Mouse (Mus musculus) adrenal gland, adult 2 months (tissue): ENCODE data around the gene Rtn2. TPM values are rescaled to one million over a fixed set of nuclear protein-coding genes. Genes with fewer than 3 reads are reported as not detected.

Experiments
- DNase-seq: peaks from one replicate; pipeline ENCODE4 v3.0.0; 2021
- long read RNA-seq: library from polyadenylated mRNA; stranded (forward); transcript quantifications from one replicate; pipeline ENCODE4 v2.0.0, GENCODE M21; 2021
- polyA plus RNA-seq: library from polyadenylated mRNA; depleted of rRNA; stranded (reverse); fragments of >200 nt; gene quantifications from 2 replicates; pipeline ENCODE4 v1.2.3, GENCODE M21; 2012; rRNA removed
- total RNA-seq, 2 experiments: library from RNA; stranded (reverse); gene quantifications; 2 replicates each; pipeline ENCODE4 v1.2.3; 2021

Rtn2 gene
- total RNA-seq (1 to 10 TPM; 4.2 to 7.4 TPM), polyA plus RNA-seq (14.6 and 19.4 TPM in 2 replicates)
- long read RNA-seq, transcript Rtn2-201 (10 exons, 1,990 nt): major isoform, 6 of 10 reads
- long read RNA-seq, partial matches to known transcripts: 1 of 10 reads
- long read RNA-seq, other reads (novel, unspliced or antisense): 0 of 10 reads

DNA sequence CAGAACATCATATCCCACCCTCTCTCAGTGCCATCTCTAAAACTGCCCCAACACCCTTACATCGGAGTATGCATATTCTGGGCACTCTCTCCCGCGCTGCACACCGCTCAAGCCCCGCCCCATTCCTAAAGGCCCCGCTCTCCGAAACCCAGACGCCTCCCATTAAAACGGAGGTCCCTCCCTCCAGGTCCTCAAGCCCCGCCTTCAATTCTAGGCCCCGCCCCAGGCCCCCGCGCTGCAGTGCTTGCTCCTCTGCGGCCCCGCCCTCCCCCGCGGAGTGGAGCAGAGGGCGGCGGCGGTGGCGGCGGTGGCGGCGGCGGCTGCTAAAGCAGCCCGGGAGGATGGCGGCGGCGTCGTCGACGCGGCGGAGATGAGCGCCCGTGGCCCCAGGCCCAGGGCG lies at the start of gene Rtn2:
Gene Rtn2 (plus strand): TSS at position 240 of the 400 bp plus-strand sequence.
- DNase-seq: peak; percentile 86

DNA sequence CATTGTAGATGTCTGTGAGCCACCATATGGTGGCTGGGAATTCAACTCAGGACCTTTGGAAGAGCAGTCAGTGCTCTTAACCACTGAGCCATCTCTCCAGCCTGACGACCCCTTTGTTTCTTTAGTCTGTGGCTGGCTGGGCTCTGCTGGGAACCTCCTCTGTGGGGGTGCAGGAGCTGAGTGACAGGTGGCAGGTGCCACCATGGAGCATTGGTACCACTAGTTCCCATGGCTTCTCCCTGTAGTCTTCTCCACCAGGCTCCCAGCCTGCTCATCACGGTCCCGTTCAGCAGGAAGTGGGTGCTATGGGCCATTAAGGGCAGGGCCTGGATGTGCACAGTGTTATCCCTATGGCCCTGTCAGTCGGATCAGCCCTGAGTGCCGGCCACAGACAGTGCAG lies 47.8 kb upstream of the Rtn2 start:
- DNase-seq: no peak

DNA sequence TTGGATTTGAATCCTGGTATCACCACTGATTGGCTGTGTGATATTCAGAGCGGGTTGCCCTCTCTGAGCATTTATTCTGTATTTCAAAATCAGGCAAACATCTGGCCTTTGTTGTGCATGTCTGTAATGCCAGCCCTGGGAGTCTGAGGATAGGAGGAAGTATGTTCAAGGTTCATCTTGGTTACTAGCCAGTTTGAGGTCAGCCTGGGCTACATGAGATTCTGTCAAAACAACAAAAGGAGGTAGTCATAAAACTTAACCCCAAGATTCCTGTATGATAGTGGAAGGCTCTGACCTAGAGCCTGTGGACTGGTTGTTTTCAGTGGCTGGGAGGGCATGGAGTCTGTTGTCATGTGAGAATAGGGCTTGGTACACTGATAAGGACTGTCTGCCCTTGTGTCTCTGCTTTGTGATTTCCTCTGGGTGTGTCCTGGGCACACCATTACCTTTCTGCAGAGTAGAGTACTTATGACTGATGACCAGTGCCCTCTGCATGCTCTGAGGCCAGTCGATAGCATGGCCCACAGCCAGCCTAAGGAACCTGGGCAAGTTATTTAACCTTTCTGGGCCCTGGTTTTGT lies 47.2 kb upstream of the Rtn2 start:
- no peak for DNase-seq

DNA sequence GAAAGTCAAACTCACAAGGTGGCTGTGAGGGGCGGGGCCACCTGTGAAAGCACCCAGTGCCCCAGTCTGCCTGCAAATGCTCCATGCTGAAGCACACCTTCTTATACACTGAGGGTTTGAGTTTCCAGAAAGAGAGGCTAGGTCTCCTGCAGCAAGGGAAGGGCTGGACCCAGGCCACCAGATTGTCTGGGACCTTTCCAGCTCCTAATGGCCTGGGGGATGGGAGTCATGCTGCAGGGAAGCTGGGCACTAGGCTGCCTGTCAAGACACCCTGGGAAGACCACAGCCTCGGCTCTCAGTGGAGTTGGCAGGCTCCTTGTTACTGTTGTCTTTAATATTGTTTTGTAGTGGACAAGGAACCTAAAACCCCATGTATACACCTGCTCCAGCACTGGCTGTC lies 46.0 kb upstream of the Rtn2 start:
- DNase-seq: no peak

DNA sequence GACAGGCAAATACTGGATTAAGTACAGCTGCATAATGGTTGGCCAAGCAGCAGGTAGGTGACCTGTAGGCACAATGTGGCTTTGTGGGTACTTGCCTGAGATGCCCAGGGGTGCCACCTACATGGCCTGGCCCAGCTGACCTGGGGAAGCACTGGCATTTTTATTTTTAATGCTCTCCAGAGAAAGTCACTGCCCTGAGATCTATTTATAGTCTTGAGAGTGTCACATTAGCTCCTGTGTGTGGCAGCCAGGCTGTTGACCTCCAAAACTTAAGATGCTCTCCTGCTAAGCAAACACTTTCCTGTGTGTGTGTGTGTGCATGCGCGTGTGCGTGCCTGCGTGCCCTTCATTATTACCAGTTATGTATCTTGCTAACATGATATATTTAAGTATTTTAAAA lies 44.1 kb upstream of the Rtn2 start:
- no peak for DNase-seq

DNA sequence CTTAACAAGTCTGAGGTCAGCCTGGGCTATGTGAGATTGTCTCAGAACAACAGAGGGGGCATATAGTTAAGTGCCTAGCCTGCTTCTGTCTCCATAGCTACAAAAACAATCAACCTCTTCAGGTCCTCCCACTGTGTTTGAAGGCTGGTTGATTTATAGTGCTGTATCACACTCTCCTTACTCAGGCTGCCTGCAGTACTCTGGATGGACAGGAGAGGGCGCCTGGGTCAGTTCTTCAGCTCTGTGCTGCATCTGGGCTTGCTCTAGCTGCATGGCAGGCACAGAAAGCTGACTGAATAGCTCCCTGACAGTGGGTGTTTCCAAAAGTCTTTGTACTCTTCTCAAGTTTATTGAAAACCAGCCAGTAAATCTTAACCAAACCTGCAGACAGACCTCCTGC lies 43.0 kb upstream of the Rtn2 start:
- peak; percentile 89 for DNase-seq

DNA sequence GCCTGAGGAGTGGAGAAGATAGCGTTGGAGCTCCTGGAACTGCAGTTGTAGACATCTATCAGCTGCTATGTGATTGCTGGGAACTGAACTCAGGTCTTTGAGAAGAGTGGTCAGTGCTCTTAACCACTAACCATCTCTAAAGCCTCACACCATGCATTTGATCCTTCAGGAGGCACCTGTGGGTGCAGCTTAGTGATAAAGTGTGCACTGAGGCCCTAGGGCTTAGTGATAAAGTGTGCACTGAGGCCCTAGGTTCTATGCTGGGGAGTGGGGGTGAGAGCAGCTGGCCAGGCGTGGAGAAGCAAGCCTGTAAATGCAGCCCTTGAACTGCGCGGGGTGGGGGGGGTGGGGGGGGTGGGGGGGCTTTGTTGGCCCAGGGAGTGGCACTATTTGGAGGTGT lies 42.4 kb upstream of the Rtn2 start:
- DNase-seq: no peak

DNA sequence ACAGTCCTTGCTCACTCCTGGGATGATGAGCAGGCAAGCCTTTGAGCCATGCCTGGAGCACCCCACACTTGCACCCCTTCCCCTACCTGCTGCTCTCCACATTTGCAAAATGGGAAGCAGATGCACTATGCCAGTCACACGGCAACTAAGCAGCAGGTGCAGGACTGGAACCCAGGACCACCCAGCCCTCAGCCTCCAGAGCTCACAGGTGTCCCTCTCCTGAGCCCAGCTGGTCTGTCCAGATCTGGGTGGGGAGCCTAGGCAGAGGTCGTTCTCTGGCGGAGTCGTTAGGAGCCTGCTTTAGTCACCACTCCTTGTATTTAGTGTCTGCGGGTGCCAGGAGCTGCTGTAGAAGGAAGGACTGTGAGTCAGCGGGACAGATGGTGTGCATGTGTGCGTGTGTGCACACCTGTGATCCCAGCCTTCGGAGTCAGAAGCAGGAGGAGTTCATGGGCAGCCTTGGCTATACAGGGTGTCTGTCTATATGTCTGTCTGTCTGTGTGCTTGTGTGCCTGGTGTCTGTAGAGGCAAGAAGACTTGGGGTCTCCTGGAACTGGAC lies 41.4 kb upstream of the Rtn2 start:
- no peak for DNase-seq

DNA sequence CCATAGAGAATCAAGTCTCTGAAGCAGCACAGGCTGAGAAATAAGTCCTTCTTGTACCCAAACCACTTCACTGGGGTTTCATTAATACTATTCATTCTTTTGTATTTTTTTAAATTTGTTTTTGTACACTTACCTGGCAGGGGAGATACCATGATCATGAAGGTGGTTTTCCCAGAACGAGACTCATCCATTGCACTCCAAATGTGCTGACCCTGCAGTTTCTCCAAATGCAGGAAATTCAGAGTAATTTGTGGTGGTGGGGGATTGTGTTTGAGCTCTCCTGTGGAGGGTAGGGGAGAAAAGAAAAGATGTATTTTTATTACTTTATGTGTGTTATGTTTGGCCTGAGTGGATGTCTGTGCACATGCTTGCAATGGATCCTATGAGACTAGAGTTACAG lies 40.4 kb upstream of the Rtn2 start:
- no peak for DNase-seq

DNA sequence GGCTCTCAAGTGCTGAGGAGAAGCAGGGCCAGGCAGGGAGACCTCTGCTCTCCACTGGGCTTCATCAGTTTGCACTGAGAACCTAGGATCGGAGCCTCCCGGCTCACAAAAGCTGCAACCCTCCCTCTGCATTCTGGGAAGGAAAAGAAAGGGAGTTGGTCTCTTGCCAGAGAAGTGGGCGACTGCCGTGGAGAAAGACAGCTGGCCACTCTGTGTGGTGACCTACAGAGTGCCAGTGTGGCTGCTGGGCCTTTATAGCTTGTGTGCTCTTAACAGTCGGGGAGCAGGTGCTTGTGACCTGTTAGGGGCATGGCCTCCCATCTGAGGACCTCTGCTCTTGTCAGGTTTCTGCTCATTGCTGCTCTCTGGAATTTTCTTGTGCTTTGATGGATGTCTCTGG lies 38.6 kb upstream of the Rtn2 start:
- DNase-seq: no peak

DNA sequence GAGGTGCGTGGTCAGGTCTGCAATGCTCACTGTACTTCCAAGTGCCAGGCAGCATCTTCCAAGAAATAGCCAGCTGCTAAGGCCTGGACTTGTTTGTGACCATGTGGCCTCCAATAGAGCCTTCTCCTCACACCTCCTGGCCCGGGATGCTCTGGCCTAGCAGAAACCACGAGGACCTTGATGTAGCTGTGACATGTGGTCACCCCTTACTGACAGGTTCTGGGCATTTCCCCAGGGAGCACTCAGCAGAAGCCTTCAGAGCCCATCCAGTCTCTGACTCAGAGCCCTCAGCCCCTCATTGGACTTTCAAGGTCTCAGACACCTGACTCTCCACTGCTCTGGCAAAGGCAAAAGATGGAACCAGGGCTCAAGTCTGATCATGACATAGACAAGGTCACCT lies 37.3 kb upstream of the Rtn2 start:
- peak; percentile 63 for DNase-seq

DNA sequence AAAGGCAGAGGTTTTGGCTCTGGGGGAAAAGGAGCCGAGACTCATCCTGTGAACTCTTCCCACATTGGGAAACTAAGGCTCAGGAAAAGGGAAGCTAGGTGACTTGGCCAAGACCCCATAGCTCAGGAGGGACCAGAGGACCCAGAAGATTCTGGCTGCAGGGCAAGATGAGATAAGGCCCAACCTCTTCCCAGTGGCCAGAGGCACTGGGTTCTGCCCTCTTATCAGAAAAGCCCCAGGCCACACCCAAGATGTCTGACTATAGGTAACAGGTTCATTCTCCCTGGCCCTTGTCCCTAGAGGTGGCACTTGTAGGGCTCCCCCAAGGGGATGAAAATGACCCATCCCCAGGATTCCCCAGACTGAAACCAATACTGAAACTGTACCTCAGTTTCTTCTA lies 35.6 kb upstream of the Rtn2 start:
- no peak for DNase-seq

DNA sequence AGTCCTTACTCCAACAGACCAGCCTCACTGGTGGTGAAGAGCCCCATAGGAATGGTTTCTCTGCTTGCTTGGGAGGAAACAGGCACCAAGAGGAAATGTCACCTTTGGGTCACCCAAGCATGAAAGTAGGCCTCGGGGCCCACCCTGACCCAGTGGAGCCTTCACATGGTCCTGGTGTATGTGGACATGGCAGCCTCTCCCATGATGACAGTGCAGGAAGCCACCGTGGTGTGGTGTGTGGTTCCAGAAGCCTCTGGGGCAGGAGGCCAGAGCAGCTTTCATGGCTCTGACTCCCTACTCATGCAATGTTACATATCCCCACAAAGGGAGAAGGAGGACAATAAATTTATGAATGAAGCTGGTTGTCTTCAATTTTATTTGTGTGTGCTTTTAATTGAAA lies 34.9 kb upstream of the Rtn2 start:
- DNase-seq: no peak

DNA sequence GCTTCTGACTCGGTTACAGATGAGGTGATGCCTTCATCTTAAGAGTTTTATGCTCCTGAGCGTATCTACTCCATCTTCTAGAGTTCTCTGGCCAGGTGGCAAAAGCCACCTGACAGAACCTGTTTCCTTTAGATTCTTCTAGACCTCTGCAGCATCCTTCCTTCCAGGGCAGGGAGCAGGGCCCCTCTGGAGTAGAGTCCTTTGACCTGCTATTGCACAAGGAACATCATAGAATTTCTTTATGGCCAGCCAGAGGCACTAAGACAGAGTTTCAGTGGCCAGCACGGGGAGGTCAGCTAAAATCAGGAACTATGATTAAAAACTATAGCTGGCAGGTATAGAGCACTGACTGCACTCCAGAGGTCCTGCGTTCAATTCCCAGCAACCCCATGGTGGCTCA lies 30.3 kb upstream of the Rtn2 start:
- DNase-seq: no peak

DNA sequence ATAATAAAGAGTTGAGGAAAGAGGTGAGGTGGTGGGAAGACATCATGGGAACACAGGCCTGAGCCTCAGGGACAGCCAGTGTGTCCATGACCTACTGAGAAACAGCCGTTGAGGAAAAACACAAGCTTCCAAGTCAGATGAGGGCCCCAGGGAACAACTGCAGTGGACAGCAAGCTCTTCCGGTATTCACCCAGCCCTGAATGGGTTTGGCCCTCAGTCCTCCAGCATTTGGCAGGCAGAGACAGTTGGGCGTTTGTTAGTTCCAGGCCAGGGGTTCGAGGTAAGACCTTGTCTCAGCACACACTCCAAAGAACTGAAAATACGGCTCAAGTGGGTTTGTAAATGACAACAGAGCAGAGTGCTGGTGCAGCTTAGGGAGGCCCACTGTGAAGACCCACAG lies 29.0 kb upstream of the Rtn2 start:
- DNase-seq: no peak

DNA sequence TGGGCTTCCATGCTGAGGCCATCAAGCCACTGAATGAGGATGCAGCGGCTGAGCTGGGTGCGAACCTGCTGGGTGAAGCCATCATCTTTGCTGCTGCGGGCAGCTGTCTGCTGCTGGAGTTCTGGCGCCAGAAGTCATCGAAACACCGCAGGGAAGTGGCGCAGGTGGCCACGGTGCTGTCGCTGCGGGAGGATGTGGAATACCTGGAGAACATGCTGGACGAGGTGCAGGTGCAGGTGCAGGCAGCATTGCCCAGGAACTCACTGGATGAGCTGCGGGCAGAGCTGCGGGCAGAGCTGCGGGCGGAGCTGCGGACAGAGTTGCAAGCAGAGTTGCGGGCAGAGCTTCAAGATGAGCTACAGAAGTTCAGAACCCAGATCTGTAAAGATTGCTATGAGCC lies 27.0 kb upstream of the Rtn2 start:
- no peak for DNase-seq

DNA sequence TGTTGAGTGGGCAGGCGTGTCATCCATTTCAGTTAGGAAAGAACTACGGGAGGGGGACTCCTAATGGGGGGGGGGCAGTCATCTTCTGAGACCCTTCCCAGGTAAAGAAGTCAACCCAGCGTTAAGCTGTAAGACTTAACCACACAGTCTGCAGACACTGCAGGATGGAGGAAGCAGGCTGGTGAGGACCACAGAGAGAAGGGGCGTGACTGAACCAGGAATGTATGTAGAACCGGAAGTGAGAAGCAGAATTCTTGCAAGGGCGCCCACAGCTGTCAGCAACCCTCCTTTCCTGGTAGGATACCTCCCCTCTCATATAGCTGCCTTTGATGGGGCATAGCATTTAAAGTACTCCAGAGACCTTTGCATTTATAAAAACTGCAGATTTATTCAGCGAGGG lies 25.9 kb upstream of the Rtn2 start:
- no peak for DNase-seq

DNA sequence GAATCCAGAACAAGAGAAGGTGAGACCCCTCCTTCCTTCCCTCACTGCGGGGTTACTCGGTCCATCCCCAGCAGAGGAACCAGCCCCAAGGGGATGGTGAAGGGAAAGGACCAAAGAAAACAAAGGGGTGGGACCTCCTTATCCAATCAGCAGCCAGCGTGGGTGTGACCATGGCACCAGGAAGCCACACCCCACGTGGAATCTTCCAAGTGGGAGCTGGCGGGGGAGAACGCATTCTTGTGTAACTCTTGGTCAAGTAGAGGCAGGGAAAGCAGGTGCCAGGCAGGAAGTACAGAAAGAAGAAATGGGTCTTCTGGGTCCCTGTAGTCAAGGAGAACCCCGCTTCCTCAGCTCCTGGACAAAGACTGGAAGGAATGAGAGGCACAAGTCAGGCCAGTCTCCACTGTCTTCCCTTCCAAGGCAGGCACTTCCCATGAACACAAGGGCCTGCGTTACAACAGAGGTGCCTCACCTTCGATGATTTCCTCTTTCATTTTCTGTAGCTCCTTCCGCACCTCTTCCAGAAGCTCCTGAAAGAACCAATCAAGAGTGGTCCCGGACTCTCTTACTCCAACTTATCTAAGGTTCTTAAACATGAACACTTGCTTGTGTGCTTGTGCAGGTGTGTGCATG lies 24.9 kb upstream of the Rtn2 start:
- DNase-seq: peak; percentile 76

DNA sequence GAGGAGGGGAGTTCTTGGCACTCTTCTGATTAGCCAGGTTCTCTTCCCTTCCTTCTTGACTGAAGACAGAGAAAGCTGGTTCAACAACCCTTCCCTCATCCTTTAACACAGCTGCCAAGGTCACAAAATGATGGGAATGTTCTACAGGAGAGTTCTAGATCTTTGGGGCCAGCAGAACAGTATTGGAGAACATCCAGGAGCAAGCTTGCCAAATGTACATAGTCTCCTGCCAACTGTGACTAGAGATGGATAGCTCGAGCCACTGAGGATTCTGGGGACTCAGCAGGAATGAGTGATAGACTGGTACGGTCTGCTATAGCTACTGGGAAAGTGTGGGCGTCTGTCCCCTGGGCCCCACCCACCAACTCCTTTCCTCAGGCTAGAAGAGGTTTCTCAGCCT lies 24.1 kb upstream of the Rtn2 start:
- peak; percentile 30 for DNase-seq

DNA sequence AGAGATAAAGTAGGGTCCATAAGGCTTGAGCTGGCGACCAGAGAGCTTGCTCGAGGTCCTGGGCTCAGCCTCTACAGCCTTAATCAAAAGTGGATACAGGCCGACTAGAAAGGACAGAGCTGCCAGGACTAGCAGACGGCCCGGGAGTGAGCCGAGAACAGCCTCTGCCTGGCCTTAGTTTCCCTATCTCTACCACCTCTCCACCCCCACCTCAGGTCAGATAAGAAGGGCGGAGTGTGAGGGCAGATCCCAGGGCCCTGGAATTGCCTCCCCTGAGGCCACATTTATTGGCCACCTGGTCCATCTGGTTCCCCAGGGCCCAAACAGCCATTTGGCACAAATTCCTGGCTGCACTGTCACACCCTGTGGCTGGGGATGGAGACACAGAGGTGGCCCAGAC lies 17.3 kb upstream of the Rtn2 start:
- peak; percentile 23 for DNase-seq

DNA sequence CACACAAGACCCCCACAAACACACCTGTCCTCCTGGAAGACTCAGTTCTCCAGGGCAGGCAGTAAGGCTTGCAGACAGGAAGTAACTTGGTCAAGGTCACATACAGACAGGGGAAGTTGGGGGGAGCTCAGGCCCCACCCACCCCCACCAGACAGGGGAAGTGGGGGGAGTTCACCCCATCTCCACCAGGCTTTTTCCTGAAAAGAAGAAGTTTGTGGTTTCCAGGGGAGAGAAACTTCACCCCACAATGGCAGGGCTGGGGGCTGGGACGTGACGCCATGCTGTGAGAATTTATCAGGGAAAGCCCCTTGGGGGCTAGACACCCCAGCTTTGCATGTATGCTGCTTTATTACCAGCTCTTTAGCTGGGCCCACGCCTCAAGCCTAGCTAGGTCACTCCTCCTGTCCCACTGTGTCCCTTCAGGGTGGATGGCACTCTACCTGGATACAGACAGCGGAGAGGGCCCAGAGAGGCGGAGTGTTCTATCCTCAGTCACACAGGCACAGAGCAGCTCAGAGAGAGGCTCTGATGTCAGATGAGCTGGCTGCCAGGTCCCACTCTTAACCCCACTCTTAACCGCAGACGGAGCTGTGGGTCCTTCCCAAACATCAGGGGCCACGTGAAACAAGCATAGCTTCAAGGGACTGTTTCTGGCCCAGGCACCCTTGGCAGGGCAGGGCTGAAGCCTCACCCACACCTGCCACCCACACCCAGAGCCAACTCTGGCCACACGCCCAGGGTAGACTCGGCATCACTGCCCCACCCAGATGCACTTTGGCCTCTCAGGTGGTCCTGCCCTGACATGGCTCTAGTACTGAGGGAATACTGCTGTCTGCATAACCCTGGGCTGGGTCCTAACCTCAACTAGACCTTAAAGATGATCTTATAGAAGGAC lies 16.2 kb upstream of the Rtn2 start:
- peak; percentile 37 for DNase-seq

DNA sequence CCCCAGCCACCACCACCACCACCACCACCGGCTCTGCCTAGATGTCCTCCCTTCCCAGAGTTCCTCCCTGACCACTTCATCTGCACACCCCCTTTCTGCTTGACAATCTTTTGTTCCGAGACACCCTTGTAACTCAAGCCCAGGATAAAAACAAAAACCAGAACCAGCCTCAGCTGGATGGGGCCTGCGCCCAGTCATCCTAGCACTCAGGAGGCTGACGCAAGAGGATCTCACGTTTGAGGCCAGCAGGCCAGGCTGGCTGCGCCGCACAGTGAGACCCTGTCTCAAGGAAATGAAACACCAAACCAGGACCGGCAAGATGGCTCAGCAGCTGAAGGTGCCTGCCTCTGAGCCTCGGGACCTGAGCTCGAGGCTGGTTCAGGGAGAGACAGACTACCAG lies 15.4 kb upstream of the Rtn2 start:
- no peak for DNase-seq
